Mouse (Mus musculus): Measurements from ENCODE around the gene Otof. TPM values are rescaled to one million over a fixed set of nuclear protein-coding genes. Genes with fewer than 3 reads are reported as not detected.

Gene Otof
- total RNA-seq, 2 experiments from 2014 or later = 0.02 TPM; not detected in 1

DNA sequence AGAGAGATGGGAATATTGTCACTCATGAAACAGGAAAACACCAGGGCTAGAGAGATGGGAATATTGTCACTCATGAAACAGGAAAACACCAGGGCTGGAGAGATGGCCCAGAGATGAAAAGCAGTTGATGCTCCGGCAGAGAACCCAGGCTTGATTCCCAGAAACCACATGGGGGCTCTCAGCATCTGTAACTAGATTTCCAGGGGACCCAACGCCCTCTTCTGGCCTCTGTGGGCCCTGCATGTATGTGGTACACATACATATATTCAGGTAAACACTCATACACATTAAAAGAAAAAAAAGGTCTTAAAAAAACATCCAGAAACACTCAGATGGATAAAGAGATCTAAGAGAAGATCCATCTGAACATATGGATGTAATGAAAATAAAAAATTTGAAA, 22.8 kb downstream of the Otof start:
- intact Hi-C loops (cut with DNase I) = no loop called here
- DNase-seq = no peak

- no peak for DNase-seq
- intact Hi-C loops (cut with DNase I) = no loop called here
Observed at GRCm38 (mm10) chr5:30427406-30427805, 34.3 kb downstream of the Otof start.

DNA sequence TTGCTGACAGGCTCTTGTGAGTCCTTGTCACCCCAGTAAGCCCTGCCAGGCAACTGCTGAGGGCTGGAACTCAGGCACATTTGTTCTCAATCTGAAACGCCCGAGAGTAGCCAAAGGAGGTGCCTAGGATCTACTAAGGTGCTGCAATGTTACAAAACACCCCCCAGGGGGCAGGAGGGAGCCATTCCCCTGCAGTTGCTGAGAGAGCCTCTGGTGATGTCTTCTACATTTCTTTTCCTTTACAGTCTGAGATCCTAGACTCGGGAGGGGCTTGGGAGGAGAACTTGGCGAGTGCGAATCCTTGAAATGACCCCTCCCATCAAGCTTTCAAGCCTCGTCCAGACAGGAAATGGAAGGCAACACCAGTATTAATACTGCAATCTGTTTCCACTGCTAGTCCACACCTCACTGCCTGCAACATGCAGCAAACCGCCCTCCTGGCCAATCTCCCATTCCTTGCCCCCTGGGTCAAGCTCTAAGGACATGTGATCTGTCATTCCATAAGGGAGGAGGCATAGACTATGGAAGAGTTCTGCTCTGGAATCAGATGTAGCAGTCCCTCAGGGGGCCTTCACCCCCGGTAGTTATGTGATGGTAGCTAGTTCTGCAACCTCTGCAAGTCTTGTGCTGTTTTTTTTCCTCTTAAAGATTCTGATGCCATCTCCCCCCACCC, 38.0 kb downstream of the Otof start:
- DNase-seq = peak; percentile 61 to 76
- intact Hi-C loops (cut with DNase I) = loop anchor here (1.0 to 2.0 kb wide), 2 partner anchors 59 to 215 kb away; no protein-coding TSS in a partner anchor

GRCm38 (mm10) chr5:30423121-30423520, 38.6 kb downstream of the Otof start:
- intact Hi-C loops (cut with DNase I) = loop anchor here (1.0 to 2.0 kb wide), 2 partner anchors 59 to 216 kb away; no protein-coding TSS in a partner anchor
- no peak for DNase-seq

DNA sequence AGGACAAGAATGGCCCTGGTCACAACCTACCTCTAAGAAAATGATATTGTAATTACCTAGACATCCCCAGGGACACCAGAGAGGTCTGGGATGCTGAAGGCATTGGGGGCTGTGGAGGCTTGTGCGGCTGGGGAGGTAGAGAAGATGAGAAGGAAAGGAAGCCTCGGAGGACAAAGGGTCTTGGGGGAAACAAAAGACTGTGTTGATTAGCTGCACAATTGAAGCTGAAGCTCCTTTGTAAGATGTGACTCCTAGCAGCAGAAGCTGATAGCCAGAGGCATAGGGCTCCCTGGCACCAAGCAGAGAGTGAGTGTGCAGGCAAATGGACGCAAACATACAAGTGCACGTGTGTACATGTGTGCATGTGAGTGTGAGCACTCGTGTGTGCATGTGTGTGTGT, 45.1 kb downstream of the Otof start:
- no peak for DNase-seq
- intact Hi-C loops (cut with DNase I) = no loop called here

- no peak for DNase-seq
- intact Hi-C loops (cut with DNase I) = no loop called here
Observed at GRCm38 (mm10) chr5:30415876-30416275, 45.9 kb downstream of the Otof start.

- intact Hi-C loops (cut with DNase I) = no loop called here
Observed at GRCm38 (mm10) chr5:30415381-30415780, 46.4 kb downstream of the Otof start.

GRCm38 (mm10) chr5:30411524-30411923, 50.2 kb downstream of the Otof start:
- no peak for DNase-seq
- intact Hi-C loops (cut with DNase I) = no loop called here

More at GRCm38 (mm10) chr5:30415381-30415780, 46.4 kb downstream of the Otof start:
- no peak for DNase-seq

DNA sequence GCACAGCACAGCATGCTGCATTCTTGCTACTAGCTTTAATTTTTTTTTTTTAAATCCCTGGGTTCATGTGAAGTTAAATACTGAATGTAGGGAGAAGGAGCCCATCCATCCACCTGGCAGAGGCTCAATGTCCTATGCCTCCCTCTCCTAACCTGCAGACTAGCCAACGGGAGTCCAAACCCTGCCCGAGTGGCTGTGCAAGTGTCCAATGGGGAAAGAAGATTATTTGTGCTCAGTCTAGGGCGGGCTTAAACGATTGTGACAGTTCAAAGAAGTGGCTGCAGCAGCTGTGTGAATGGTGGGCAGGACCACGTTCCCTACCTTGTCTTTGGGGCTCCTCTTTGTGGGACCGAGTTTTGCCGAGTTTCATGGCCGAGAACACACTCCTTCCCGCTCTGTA, 54.9 kb downstream of the Otof start:
- peak; percentile 22 to 25 for DNase-seq
- intact Hi-C loops (cut with DNase I) = no loop called here

DNA sequence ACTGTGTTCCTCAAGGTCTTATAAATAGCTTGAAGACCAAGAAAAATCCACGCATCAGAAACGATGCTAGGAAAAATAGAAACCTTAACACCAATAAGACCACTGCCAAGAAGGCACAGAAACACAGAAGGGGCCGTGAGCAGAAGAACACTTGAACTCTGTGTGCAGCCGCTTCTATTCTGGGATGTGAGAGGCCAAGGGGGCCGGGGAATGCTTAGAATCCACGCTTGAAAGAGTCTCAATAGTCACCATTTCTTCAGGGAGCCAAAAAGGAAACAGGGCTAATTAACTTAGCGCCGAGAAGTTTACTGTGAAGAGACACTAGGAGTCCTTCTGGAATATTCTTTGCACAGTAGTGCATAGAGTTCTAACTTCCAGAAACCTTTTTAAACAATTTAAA, 60.6 kb downstream of the Otof start:
- DNase-seq = no peak
- intact Hi-C loops (cut with DNase I) = no loop called here

DNA sequence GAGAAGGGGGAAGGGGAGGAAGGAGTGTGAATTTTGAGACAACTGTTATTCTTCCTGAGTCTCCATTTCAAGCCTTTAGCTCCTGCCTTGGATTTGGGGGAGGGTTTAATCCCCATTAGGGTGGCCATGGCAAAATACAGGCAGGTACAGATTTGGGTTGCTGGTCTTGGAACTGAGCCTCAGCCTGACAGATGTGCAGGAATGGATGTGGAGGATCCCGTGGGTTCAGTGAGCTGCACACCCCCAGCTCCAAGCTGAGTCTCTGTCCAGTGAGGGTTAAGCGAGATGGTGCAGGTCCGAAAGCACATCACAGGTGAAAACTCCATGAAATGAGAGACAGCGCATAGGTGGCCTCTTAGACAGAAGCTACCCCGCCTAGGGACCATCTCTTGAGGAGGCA, 61.2 kb downstream of the Otof start:
- intact Hi-C loops (cut with DNase I) = no loop called here
- no peak for DNase-seq

DNA sequence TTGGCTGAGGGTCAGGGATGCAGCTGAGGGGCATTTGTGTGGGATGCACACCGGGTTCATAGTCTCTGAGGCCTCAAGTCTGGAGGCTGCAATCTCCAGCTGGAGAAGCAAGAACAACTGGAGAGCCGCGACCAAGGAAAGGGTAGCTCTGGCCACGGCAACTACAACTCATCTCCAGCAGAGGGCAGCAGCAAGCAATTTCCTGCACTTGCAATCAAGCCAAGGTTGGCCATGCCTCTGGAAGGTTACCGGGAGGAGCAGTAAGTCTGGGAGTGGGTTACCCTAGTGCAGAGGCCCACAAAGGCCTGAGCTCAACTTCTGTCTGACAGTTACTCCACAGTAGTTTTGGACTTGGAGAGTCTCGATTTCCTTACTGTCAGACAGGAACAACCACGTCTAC, 70.3 kb downstream of the Otof start:
- DNase-seq = peak; percentile 70 to 88

GRCm38 (mm10) chr5:30389836-30390235, 71.9 kb downstream of the Otof start:
- intact Hi-C loops (cut with DNase I) = loop anchor here (10.0 kb wide), 1 partner anchor 245 kb away; no protein-coding TSS in a partner anchor
- no peak for DNase-seq

More for the DNA sequence above, 70.3 kb downstream of the Otof start:
- intact Hi-C loops (cut with DNase I) = loop anchor here (10.0 kb wide), 1 partner anchor 243 kb away; no protein-coding TSS in a partner anchor

DNA sequence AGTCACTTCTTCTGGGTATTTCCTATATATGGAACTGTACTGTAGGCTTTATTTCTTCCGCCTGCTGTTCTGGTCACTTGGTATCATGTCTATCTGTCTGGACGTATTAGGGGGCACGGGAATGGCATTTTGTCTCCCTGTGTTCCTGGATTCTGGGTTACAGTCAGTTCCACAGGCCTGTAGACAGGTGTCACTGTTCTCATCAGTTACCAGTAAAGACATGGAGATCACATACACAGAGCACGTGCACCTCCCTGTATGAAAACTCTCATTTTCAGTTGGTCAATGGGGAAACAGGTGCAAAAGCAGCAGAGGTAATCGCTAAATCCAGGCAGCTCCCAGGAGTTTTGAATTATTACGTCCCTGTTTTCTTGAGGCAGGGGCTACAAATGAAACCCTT, 74.0 kb downstream of the Otof start:
- intact Hi-C loops (cut with DNase I) = no loop called here
- no peak for DNase-seq

GRCm38 (mm10) chr5:30382876-30383275, 78.9 kb downstream of the Otof start:
- no peak for DNase-seq
- intact Hi-C loops (cut with DNase I) = no loop called here

GRCm38 (mm10) chr5:30369426-30369825, 92.3 kb downstream of the Otof start:
- peak; percentile 28 to 31 for DNase-seq
- intact Hi-C loops (cut with DNase I) = no loop called here

DNA sequence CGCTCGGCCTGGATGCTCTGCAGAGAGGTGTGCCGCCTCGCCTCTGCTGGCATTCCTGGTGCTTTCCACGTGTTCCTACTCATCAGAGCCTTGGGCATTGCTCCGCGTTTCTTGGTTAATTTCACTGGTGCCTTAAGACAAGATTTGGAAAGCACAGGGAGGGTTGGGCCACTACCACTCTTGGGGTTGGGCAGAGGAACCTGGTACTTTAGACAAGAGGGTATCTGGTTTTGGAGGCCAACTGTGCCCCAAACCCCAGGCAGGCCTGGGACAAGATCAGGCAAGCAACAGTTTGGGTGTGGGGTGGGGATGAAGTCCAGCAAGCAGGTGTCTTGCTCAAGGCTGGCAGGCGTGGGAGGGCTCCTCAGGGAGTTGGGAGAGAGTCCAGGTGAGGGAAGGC, 94.3 kb downstream of the Otof start:
- DNase-seq = no peak
- intact Hi-C loops (cut with DNase I) = no loop called here

- peak in 1 of 2 experiments; percentile 13 for DNase-seq
- intact Hi-C loops (cut with DNase I) = no loop called here
Observed at GRCm38 (mm10) chr5:30358436-30359099, 103.2 kb downstream of the Otof start.

GRCm38 (mm10) chr5:30356647-30357046, 105.1 kb downstream of the Otof start:
- no peak for DNase-seq
- intact Hi-C loops (cut with DNase I) = no loop called here

DNA sequence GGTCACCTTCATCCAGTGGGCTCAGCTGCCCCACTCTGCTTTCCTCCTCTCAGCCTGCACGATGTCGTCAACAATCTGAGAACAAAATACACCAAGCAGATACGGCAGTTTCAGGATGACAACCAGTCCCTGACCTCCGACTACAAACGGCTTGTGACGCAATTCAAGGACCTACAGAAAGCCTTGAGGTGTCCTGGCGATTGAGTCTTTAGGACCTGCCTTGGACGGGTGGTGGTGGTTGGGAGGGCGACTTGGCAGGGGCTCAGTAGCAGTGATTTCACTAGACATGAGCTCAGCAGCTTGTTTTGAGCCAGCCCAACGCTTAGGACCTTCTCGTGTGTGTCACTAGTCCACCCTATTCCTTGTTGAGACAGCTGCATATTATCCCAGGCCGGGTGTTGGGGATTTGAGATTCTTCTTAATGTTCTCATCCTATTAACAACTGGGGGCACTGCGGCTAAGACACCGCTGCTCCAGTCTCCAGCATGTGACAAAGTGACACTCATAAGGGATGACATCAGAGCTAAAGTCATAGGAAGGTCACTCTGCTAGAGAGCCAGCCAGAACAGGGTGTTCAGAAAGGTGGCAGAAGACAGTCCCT, 106.1 kb downstream of the Otof start:
- intact Hi-C loops (cut with DNase I) = no loop called here
- DNase-seq = peak; percentile 17 to 35

GRCm38 (mm10) chr5:30355114-30355513, 106.6 kb downstream of the Otof start:
- intact Hi-C loops (cut with DNase I) = no loop called here
- no peak for DNase-seq

DNA sequence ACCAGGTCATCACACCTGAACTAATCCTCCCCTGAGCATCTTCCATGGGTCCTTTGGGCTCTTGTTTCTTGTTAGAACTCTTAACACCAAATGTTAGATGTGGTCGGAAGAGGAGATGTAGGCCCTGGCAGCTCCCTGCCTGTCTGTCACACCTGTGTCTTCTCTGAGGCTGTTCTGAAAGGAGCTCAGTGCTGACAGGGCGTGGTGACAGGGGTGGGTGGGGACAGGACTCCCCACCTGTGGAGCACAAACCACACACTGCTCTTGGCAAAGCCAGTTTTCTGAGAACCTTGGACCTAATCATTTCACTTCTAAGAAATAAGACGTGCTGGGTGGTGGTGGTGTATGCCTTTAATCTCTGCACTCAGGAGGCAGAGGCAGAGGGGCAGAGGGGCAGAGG, 108.1 kb downstream of the Otof start:
- DNase-seq = no peak
- intact Hi-C loops (cut with DNase I) = no loop called here
